Mouse (Mus musculus) frontal cortex, adult 2 months (tissue): ENCODE measurements at regions not wholly inside any gene's neighbourhood (a gene's known extent, or its start where the extent isn't known, plus 50 kb on each side); places are given as distances from the start of the nearest gene placed in this dataset.
A peak's percentile ranks its signal among the peaks of the same experiment; 100 is the strongest.

ENCODE experiments used
- DNase-seq, 2 experiments: peaks; one replicate each; pipeline ENCODE4 v3.0.0; 2022; ENCODE audit warnings: low spot score in 1 of 2; ENCODE audit errors: extremely low spot score in 1 of 2

- no peak for DNase-seq
Measured at GRCm38 (mm10) chr5:64460891-64461290, 304.8 kb downstream of the Tbc1d1 start.

- no peak for DNase-seq
Measured at GRCm38 (mm10) chr5:64461592-64461991, 305.5 kb downstream of the Tbc1d1 start.

- peak; percentile 26 to 74 for DNase-seq
Measured at GRCm38 (mm10) chr5:64462411-64462810, 306.3 kb downstream of the Tbc1d1 start.

DNA sequence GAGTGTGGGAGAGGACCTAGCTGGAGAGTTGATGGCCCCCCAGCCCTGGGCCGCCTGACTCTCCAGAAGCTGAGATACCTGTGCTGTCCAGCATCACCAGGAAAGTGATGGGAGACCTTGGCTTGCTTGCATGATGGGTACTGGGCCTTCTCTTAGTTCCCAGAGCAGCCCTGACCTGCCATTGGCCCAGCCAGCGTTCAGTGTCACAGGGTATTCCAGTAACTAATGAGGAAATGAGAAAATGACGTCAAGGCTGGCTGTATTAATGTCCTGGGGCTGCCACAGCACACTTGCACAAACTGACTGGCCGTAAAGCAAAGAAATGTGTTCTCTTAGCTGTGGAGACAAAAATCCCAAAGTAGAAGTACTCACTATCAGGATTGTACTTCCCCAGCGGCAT, 307.5 kb downstream of the Tbc1d1 start:
- no peak for DNase-seq

DNA sequence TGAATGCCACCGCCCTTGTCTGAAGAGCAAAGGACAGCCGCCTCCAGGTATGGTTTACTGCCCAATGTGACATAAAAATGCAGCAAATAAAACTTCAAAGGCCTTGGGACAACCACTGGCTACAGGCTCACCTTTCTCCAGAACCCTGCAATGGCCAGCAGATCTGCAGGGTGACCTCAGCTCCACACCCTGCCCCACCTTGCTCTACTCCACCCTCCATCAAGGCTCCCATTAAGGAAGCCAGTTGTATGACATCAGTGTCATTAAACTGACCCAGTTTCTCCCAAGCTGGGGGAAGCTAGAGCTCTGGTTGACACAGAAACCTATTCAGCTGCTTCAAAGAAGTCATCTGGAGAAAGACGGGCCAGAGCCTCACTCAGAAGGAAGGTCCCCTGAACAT, 310.2 kb downstream of the Tbc1d1 start:
- DNase-seq = no peak

DNA sequence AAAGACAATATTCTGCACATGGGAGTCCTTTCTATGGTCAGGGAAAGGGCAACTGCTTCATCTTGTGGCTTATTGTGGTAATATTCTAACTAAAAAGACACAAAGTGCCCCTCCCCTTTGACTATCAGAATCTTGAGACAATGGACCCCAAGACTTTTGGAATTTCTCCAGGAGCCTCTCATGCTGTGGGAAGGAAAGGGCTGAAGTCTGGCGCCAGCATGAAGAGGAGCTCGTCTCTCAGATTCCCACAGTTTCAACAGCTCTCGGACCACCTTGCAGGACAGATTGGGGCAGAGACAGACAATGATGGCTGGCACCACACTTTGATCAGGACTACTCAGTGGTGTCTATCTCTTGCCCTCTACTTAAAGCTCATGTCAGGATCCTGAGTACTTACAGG, 311.8 kb downstream of the Tbc1d1 start:
- no peak for DNase-seq

DNA sequence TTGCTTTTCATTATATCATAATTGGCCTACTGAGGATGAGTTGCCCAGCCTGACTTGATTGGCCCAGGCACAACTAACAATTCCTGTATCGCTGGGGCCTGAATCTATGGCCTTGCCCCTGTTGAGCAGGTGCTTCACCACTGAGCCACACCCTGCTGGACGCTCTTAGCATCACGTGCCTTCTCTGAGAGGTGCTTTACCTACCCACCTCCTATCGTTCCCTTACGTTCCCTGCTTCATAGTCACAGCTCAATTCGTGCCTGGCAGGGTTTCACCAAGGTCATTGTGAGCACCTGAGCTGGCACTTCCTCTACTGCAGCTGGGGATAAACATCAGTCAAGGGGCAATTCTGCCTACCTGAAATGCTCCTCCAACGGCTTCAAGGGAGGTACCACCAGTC, 312.2 kb downstream of the Tbc1d1 start:
- no peak for DNase-seq

GRCm38 (mm10) chr5:64472008-64472407, 315.9 kb downstream of the Tbc1d1 start:
- DNase-seq = no peak

GRCm38 (mm10) chr5:64472415-64472814, 316.3 kb downstream of the Tbc1d1 start:
- no peak for DNase-seq

- DNase-seq = no peak
Measured at GRCm38 (mm10) chr5:64474868-64475267, 318.8 kb downstream of the Tbc1d1 start.

DNA sequence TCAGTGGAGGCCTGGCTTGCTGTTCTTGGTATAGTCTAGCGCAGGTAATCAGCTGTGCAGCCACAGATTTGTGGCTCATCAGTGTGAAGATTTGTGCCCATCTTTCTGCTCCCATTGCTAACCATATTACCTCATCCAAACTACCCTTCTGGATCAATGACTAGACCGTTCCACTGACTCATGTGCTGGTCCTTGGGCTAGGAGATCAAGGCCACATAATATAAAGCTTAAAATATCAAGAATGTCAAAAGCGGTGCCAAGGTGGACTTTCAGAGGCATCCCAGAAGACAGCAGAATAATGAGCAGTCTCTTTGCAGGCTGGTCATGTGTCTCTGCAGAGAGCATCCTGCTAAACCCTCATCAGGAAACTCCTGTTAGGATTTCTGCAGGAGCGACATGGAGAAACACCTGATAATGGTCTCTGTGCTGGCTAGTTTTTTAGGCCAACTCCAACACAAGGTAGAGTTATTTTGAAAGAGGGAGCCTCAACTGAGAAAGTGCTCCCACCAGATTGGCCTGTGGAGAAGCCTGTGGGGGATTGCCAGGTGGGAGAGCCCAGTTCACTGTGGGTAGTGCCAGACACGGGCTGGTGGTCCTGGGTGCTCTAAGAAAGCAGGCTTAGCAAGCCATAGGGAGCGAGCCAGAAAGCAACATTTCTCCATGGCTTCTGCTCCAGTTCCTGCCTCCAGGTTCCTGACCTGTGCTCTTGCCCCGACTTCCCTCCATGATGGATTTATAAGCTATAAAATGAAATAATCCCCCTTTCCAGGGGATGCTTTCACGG, 319.8 kb downstream of the Tbc1d1 start:
- no peak for DNase-seq

- DNase-seq = no peak
Measured at GRCm38 (mm10) chr5:64476641-64477369, 320.7 kb downstream of the Tbc1d1 start.

DNA sequence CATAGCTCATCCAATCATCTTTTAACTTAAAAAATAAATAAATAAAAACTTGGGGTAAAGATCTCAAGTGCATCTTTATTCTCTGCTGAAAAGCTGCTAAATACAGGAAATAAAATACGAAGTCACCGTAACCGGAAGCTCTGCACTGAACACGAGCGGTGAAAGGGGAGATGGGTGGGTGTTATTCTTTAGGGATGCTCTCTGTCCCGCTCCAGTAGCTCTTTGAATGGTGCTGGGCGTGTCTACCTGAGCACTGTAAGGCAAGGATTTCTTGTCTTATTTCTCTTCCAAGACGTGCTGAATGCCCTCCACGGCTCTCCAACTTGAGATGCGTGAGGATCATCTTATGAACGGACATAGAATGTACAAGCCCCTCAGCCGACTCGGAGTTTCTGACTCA, 322.0 kb downstream of the Tbc1d1 start:
- no peak for DNase-seq

- DNase-seq = no peak
Measured at GRCm38 (mm10) chr5:64478599-64479214, 322.6 kb downstream of the Tbc1d1 start.

GRCm38 (mm10) chr5:64479315-64479714, 323.2 kb downstream of the Tbc1d1 start:
- DNase-seq = peak in 1 of 2 experiments; percentile 50

DNA sequence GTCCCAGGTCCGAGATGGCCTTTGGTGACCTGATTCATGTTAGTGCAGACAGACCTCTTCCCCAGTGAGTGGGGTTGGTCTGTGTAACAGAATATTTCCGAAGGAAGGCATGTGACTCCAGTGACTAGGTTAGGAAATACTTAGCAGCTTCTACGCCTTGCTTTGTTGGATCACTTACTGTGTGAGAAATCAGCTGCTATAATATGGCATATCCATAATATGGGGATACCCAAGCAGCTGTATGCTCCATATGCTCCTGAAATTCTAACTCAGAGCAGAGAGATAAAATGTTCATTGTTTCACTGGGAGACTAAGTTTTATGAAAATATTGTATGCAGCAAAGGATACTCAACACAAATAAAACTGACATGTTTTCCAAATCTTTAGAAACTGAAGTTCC, 318.1 kb upstream of the Klf3 start:
- peak in 1 of 2 experiments; percentile 53 for DNase-seq

- DNase-seq = no peak
Measured at GRCm38 (mm10) chr5:64485856-64486255, 317.3 kb upstream of the Klf3 start.

GRCm38 (mm10) chr5:64486761-64487160, 316.4 kb upstream of the Klf3 start:
- DNase-seq = no peak

- no peak for DNase-seq
Measured at GRCm38 (mm10) chr5:64487698-64488398, 315.3 kb upstream of the Klf3 start.

DNA sequence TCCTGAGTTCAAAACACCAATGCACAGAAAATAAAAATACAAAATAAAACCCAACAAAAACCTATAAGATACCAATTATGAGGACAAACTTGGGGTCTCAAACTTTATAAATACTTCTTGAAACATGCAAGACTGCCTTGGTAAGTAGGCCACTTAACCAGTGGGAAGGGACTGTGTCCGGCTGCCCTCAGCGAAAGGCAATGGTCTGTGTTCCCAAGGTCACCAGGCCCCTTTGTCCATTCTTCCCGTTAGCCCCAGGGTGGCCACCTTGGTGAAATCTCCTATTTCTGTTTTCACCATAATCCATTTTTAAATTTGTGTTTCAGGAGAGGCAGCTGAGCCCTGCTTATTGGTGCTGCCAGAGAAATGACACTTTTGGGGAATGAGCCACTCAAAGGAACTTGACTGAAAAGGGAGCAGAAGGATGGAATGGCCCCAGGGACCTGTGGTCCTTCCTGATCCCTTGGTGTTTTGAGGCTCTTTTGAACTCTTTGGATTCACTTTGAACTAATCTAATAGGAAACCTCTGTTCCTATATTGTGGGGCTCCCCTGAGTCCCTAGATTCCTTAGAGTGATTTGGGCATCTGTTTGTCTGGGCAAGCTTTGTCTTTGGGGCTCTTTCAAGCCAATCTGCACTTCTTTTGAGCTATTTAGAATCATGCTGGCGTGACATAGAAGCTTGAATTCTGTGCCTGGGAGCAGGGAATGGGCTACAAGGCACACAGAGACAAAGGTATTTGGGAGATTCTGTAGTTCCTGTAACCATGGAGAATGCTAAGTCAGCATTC, 313.3 kb upstream of the Klf3 start:
- no peak for DNase-seq
